Mouse (Mus musculus) ES-Bruce4 (cell line): Measurements from ENCODE around the gene Smim17.

Experiments used
- CTCF ChIP-seq: IDR thresholded peaks from one replicate; pipeline ENCODE4 v1.8.1; 2011; ENCODE audit warnings: low read depth, low read length
- EP300 ChIP-seq: IDR thresholded peaks from 2 replicates; pipeline ENCODE4 v1.6.1; 2011; ENCODE audit warnings: low read depth, low read length; ENCODE audit not compliant: insufficient read depth
- POLR2A ChIP-seq: IDR thresholded peaks from one replicate; pipeline ENCODE4 v1.8.1; 2011; ENCODE audit warnings: low read length; ENCODE audit not compliant: insufficient read depth

GRCm38 (mm10) chr7:6378441-6378840 is 20.1 kb upstream of the Smim17 start:
- no peak for TF ChIP-seq CTCF
- TF ChIP-seq EP300, result no peak
- TF ChIP-seq POLR2A, result no peak
